Mouse (Mus musculus): Measurements from ENCODE around the gene Hoxd10. TPM values are rescaled to one million over a fixed set of nuclear protein-coding genes. Genes with fewer than 3 reads are reported as not detected.

Gene Hoxd10
- polyA plus RNA-seq, 2 experiments = 0.07 TPM; not detected in 1

DNA sequence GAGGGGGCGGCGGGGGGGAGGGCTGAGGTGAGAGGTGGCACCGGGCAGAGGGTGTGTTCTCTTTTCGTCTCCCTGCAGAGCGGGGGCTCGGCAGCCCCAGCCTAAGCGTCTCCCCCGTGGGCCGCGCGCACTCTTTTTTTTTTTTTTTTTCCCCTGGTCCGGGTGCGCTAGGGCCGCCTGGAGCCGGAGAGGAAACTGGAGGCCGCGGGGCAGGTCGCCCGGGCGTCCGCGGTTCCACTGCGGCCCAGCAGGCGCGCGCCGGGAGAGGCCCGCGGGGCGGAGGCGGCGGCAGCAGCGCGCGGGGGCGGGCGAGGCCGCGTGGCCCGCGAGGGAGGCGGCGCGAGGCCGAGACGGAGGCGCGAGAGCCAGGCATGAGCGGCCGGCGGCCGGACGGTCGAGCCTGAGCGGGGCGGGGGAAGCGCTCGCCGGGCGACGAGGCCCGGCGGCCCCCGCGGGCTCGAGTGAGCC is 13.3 kb downstream of the Hoxd10 start:
- H3K9ac ChIP-seq (replicated peaks) = no peak overlapping the region
- no peak for TF ChIP-seq EP300 (IDR thresholded peaks at IDR 0.05; ENCODE audit: low read depth)
- no peak for TF ChIP-seq CTCF (IDR thresholded peaks at IDR 0.05; ENCODE audit: low read depth)
- DNase-seq (ENCODE audit: low read depth in 3 of 3, low spot score in 3 of 3) = no peak
- no peaks in the 10 kb centered on the region for H3K9me3 ChIP-seq (ENCODE audit: control insufficient read depth, low read length)
- under 1% methylated on average over 45 of the region's 66 CpGs for WGBS (ENCODE audit: insufficient replicate concordance)
- H3K36me3 ChIP-seq (replicated peaks; ENCODE audit: control insufficient read depth, insufficient read depth, low read depth) = no peaks in the 10 kb centered on the region
- no peaks in the 10 kb centered on the region for H3K4me1 ChIP-seq (replicated peaks; ENCODE audit: control insufficient read depth in 2 of 2, insufficient read depth in 2 of 2, low read length in 1 of 2)
- peaks cover 96% of the 10 kb centered on the region for H3K27me3 ChIP-seq (ENCODE audit: control insufficient read depth, insufficient read depth, low read length)
- no peak for ATAC-seq (ENCODE audit: insufficient read depth)
- no peak overlapping the region for H3K27ac ChIP-seq
- peak overlapping the region in 1 of 2 experiments; percentile 11; a peak in 2 of 4 replicates for H3K4me3 ChIP-seq (ENCODE audit: insufficient read depth in 1 of 2, low read depth in 2 of 2, low read length in 2 of 2)
- H3K4me2 ChIP-seq (ENCODE audit: low read depth) = peak overlapping the region; percentile 47

GRCm38 (mm10) chr2:74705467-74706089 is 13.9 kb downstream of the Hoxd10 start:
- H3K9ac ChIP-seq (replicated peaks) = no peak overlapping the region
- ATAC-seq (ENCODE audit: insufficient read depth) (no peak), DNase-seq (ENCODE audit: low read depth in 3 of 3, low spot score in 3 of 3) (no peak)

GRCm38 (mm10) chr2:74706393-74706960 is 14.8 kb downstream of the Hoxd10 start:
- no peaks in the 10 kb centered on the region for H3K4me1 ChIP-seq (replicated peaks; ENCODE audit: control insufficient read depth in 2 of 2, insufficient read depth in 2 of 2, low read length in 1 of 2)
- no peak for ATAC-seq (ENCODE audit: insufficient read depth)
- no peaks in the 10 kb centered on the region for H3K9me3 ChIP-seq (ENCODE audit: control insufficient read depth, low read length)
- H3K9ac ChIP-seq (replicated peaks) = no peak overlapping the region
- peaks cover 95% of the 10 kb centered on the region for H3K27me3 ChIP-seq (ENCODE audit: control insufficient read depth, insufficient read depth, low read length)
- no peak for DNase-seq (ENCODE audit: low read depth in 3 of 3, low spot score in 3 of 3)
- no peaks in the 10 kb centered on the region for H3K36me3 ChIP-seq (replicated peaks; ENCODE audit: control insufficient read depth, insufficient read depth, low read depth)
- H3K4me3 ChIP-seq (ENCODE audit: insufficient read depth in 1 of 2, low read depth in 2 of 2, low read length in 2 of 2) = no peak overlapping the region
- H3K27ac ChIP-seq = no peak overlapping the region
- no peak overlapping the region for H3K4me2 ChIP-seq (ENCODE audit: low read depth)
- WGBS (ENCODE audit: insufficient replicate concordance) = 4% methylated on average over 13 of the region's 13 CpGs
- TF ChIP-seq EP300 (IDR thresholded peaks at IDR 0.05; ENCODE audit: low read depth) (no peak), CTCF (IDR thresholded peaks at IDR 0.05; ENCODE audit: low read depth) (no peak)

More at GRCm38 (mm10) chr2:74705467-74706089, 13.9 kb downstream of the Hoxd10 start:
- H3K27ac ChIP-seq = no peak overlapping the region
- under 1% methylated on average over 61 of the region's 85 CpGs for WGBS (ENCODE audit: insufficient replicate concordance)
- H3K9me3 ChIP-seq (ENCODE audit: control insufficient read depth, low read length) = no peaks in the 10 kb centered on the region
- no peak for TF ChIP-seq EP300 (IDR thresholded peaks at IDR 0.05; ENCODE audit: low read depth)
- no peak for TF ChIP-seq CTCF (IDR thresholded peaks at IDR 0.05; ENCODE audit: low read depth)
- peaks cover 96% of the 10 kb centered on the region for H3K27me3 ChIP-seq (ENCODE audit: control insufficient read depth, insufficient read depth, low read length)
- peak overlapping the region in 1 of 2 experiments; percentile 11; a peak in 2 of 4 replicates for H3K4me3 ChIP-seq (ENCODE audit: insufficient read depth in 1 of 2, low read depth in 2 of 2, low read length in 2 of 2)
- no peaks in the 10 kb centered on the region for H3K36me3 ChIP-seq (replicated peaks; ENCODE audit: control insufficient read depth, insufficient read depth, low read depth)
- H3K4me1 ChIP-seq (replicated peaks; ENCODE audit: control insufficient read depth in 2 of 2, insufficient read depth in 2 of 2, low read length in 1 of 2) = no peaks in the 10 kb centered on the region
- peak overlapping the region; percentile 47 for H3K4me2 ChIP-seq (ENCODE audit: low read depth)

- Histone ChIP-seq H3K9me3 (ENCODE audit: control insufficient read depth, low read length) (no peaks in the 10 kb centered on the region), H3K27ac (no peak overlapping the region), H3K9ac (replicated peaks) (no peak overlapping the region), H3K27me3 (ENCODE audit: control insufficient read depth, insufficient read depth, low read length) (peaks cover 96% of the 10 kb centered on the region), H3K4me1 (replicated peaks; ENCODE audit: control insufficient read depth in 2 of 2, insufficient read depth in 2 of 2, low read length in 1 of 2) (no peaks in the 10 kb centered on the region), H3K36me3 (replicated peaks; ENCODE audit: control insufficient read depth, insufficient read depth, low read depth) (no peaks in the 10 kb centered on the region), H3K4me3 (ENCODE audit: insufficient read depth in 1 of 2, low read depth in 2 of 2, low read length in 2 of 2) (no peak overlapping the region), H3K4me2 (ENCODE audit: low read depth) (no peak overlapping the region)
- no peak for DNase-seq (ENCODE audit: low read depth in 3 of 3, low spot score in 3 of 3)
- WGBS (ENCODE audit: insufficient replicate concordance) = 22% methylated on average over 7 of the region's 7 CpGs
- TF ChIP-seq CTCF (IDR thresholded peaks at IDR 0.05; ENCODE audit: low read depth) (no peak), EP300 (IDR thresholded peaks at IDR 0.05; ENCODE audit: low read depth) (no peak)
- no peak for ATAC-seq (ENCODE audit: insufficient read depth)
Observed at GRCm38 (mm10) chr2:74707599-74707998, 15.9 kb downstream of the Hoxd10 start.

DNA sequence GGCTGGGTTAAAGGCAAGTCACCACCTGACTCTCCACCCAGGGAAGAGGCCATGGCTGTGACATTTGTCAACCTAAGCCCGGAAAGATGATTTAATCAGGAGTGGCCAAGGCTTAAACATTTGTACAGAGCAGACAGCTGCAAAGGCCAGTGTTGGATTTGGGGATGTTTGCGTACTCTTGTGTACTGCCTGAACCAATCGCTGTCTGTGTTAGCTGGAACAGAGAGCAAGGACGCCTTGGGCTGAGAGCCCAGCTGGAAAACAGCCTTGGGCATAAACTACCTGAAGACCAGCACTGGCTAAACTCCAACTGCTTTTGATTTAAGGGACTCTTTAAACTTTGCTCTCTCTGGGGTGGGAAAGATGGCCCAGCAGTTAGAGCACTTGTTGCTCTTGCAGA is 17.0 kb downstream of the Hoxd10 start:
- 38% methylated on average over 4 of the region's 4 CpGs for WGBS (ENCODE audit: insufficient replicate concordance)
- Histone ChIP-seq H3K27ac (no peak overlapping the region), H3K4me3 (ENCODE audit: insufficient read depth in 1 of 2, low read depth in 2 of 2, low read length in 2 of 2) (no peak overlapping the region), H3K9ac (replicated peaks) (no peak overlapping the region), H3K4me1 (replicated peaks; ENCODE audit: control insufficient read depth in 2 of 2, insufficient read depth in 2 of 2, low read length in 1 of 2) (no peaks in the 10 kb centered on the region), H3K9me3 (ENCODE audit: control insufficient read depth, low read length) (no peaks in the 10 kb centered on the region), H3K27me3 (ENCODE audit: control insufficient read depth, insufficient read depth, low read length) (peaks cover 96% of the 10 kb centered on the region), H3K4me2 (ENCODE audit: low read depth) (no peak overlapping the region), H3K36me3 (replicated peaks; ENCODE audit: control insufficient read depth, insufficient read depth, low read depth) (no peaks in the 10 kb centered on the region)
- DNase-seq (ENCODE audit: low read depth in 3 of 3, low spot score in 3 of 3) = no peak
- ATAC-seq (ENCODE audit: insufficient read depth) = no peak
- TF ChIP-seq EP300 (IDR thresholded peaks at IDR 0.05; ENCODE audit: low read depth) = no peak

Measured in liver, embryonic 14.5 days (tissue).